Mouse (Mus musculus) erythroblast, adult 5-6 weeks (primary cell): Measurements from ENCODE around the gene Myh3. TPM values are rescaled to one million over a fixed set of nuclear protein-coding genes. Genes with fewer than 3 reads are reported as not detected.
"Not testable (repeated sequence)": the region's sequence is repeated elsewhere in the genome, so short reads cannot be mapped to it uniquely, and the experiment has no call there.

Experiments used
- ATAC-seq: replicated peaks from 2 replicates; pipeline ENCODE4 v1.8.0; 2016; ENCODE audit warnings: moderate number of reproducible peaks, mild to moderate bottlenecking, moderate TSS enrichment, inconsistent platforms; ENCODE audit not compliant: poor library complexity, low FRiP score, severe bottlenecking
- total RNA-seq, 2 experiments: library from RNA; stranded (forward) in 1 of 2; stranded (reverse) in 1 of 2; fragments of 150-400 nt in 1 of 2; fragments of 200-764, 138-1000 nt in 1 of 2; gene quantifications; 2 replicates each; pipeline versions ENCODE4 v1.2.3 to v1.2.4; 2015 to 2017; ENCODE audit warnings: low replicate concordance in 2 of 2

The Myh3 gene
- total RNA-seq, 2 experiments from 2014 or later = not detected

- ATAC-seq = no peak
Measured at GRCm38 (mm10) chr11:67075036-67075435, 3.1 kb upstream of the Myh3 start.

GRCm38 (mm10) chr11:67076781-67077180 is 1.3 kb upstream of the Myh3 start:
- no peak for ATAC-seq

- no peak for ATAC-seq
Measured at GRCm38 (mm10) chr11:67077435-67077834, 665 bp upstream of the Myh3 start.

- no peak for ATAC-seq
Measured at GRCm38 (mm10) chr11:67078888-67079287, 788 bp downstream of the Myh3 start.

GRCm38 (mm10) chr11:67079740-67080139 is 1.6 kb downstream of the Myh3 start:
- no peak for ATAC-seq

GRCm38 (mm10) chr11:67080168-67080567 is 2.1 kb downstream of the Myh3 start:
- ATAC-seq = peak; percentile 69; the same call in 1 of the 2 replicates

GRCm38 (mm10) chr11:67081125-67081649 is 3.1 kb downstream of the Myh3 start:
- no peak for ATAC-seq

- ATAC-seq = no peak
Measured at GRCm38 (mm10) chr11:67082188-67082587, 4.1 kb downstream of the Myh3 start.

GRCm38 (mm10) chr11:67082793-67083192 is 4.7 kb downstream of the Myh3 start:
- ATAC-seq = no peak

- ATAC-seq = no peak
Measured at GRCm38 (mm10) chr11:67083239-67083638, 5.1 kb downstream of the Myh3 start.

GRCm38 (mm10) chr11:67083712-67084340 is 5.7 kb downstream of the Myh3 start:
- ATAC-seq = no peak

- ATAC-seq = peak; percentile 70
Measured at GRCm38 (mm10) chr11:67085489-67085888, 7.4 kb downstream of the Myh3 start.

GRCm38 (mm10) chr11:67086467-67087164 is 8.5 kb downstream of the Myh3 start:
- ATAC-seq = no peak

- no peak for ATAC-seq
Measured at GRCm38 (mm10) chr11:67087225-67087624, 9.1 kb downstream of the Myh3 start.

GRCm38 (mm10) chr11:67092354-67092753 is 14.3 kb downstream of the Myh3 start:
- not testable (repeated sequence) for ATAC-seq

- no peak for ATAC-seq
Measured at GRCm38 (mm10) chr11:67093201-67093600, 15.1 kb downstream of the Myh3 start.

GRCm38 (mm10) chr11:67093652-67094051 is 15.6 kb downstream of the Myh3 start:
- no peak for ATAC-seq

GRCm38 (mm10) chr11:67094470-67094869 is 16.4 kb downstream of the Myh3 start:
- ATAC-seq = no peak

- ATAC-seq = no peak
Measured at GRCm38 (mm10) chr11:67097709-67098108, 19.6 kb downstream of the Myh3 start.

GRCm38 (mm10) chr11:67098427-67098826 is 20.3 kb downstream of the Myh3 start:
- ATAC-seq = no peak

- ATAC-seq = no peak
Measured at GRCm38 (mm10) chr11:67099241-67099640, 21.1 kb downstream of the Myh3 start.
